Comparison of ENCODE assay signal across 27 mouse cellular contexts in genomic region chr14:124037434-124037833, GRCm38 (mm10).
DNase-seq lines count a peak whose midpoint lies in the region; ATAC-seq and TF ChIP-seq lines count a peak whose summit lies in the region.
"Had no signal": no experiment of that assay in that cellular context is flagged by ENCODE, and none has a peak within 500 bp of the region (broad histone marks: within the 10 kb centered on the region; RNA-seq: fewer than 3 reads in every experiment).

No protein-coding gene starts in this region.

- ATAC-seq in hindbrain, embryonic 13.5 days (ENCODE audit: low FRiP score) = peak; percentile 49; the same call in 1 of the 2 replicates
- ATAC-seq in hindbrain, postnatal 0 days = no peak
- 0 out of 2 replicates have a peak, but pooled peaks have one; percentile 27 for ATAC-seq in neural tube, embryonic 12.5 days (ENCODE audit: low FRiP score, low read depth)

- no peaks in the 10 kb centered on the region for H3K36me3 ChIP-seq in hindbrain, embryonic 13.5 days
- no peaks in the 10 kb centered on the region for H3K36me3 ChIP-seq in hindbrain, postnatal 0 days (ENCODE audit: insufficient read depth, low read length)
- H3K36me3 ChIP-seq in neural tube, embryonic 12.5 days = no peaks in the 10 kb centered on the region
- H3K36me3 ChIP-seq: embryonic facial prominence, embryonic 13.5 days; forebrain, embryonic 10.5 days; forebrain, embryonic 15.5 days; G1E; heart, embryonic 13.5 days; kidney, embryonic 15.5 days had no signal

- H3K27ac ChIP-seq in hindbrain, embryonic 13.5 days = peak overlapping the region; percentile 58; the same call in 1 of the 2 replicates
- no peak overlapping the region for H3K27ac ChIP-seq in hindbrain, postnatal 0 days
- H3K27ac ChIP-seq in neural tube, embryonic 12.5 days = no peak overlapping the region
- H3K27ac ChIP-seq: embryonic facial prominence, embryonic 13.5 days; forebrain, embryonic 10.5 days; forebrain, embryonic 15.5 days; heart, adult 2 months; heart, embryonic 13.5 days; kidney, embryonic 15.5 days; liver, embryonic 14.5 days; macrophage; stomach, postnatal 0 days had no signal

- no peak overlapping the region for H3K9ac ChIP-seq in hindbrain, embryonic 13.5 days
- H3K9ac ChIP-seq in hindbrain, postnatal 0 days (replicated peaks; ENCODE audit: low read length) = no peak overlapping the region
- no peak overlapping the region for H3K9ac ChIP-seq in neural tube, embryonic 12.5 days
- H3K9ac ChIP-seq: embryonic facial prominence, embryonic 13.5 days; forebrain, embryonic 15.5 days; heart, embryonic 13.5 days; kidney, embryonic 15.5 days; liver, embryonic 14.5 days had no signal

- H3K4me2 ChIP-seq in hindbrain, embryonic 13.5 days = no peak overlapping the region
- H3K4me2 ChIP-seq in hindbrain, postnatal 0 days (ENCODE audit: low read depth, low read length) = no peak overlapping the region
- no peak overlapping the region for H3K4me2 ChIP-seq in neural tube, embryonic 12.5 days (replicated peaks)
- H3K4me2 ChIP-seq: embryonic facial prominence, embryonic 13.5 days; forebrain, embryonic 15.5 days; heart, embryonic 13.5 days; kidney, embryonic 15.5 days had no signal

- TF ChIP-seq CTCF in hindbrain, postnatal 0 days (IDR thresholded peaks at IDR 0.05; ENCODE audit: low read depth) = no peak

- no peaks in the 10 kb centered on the region for H3K9me3 ChIP-seq in hindbrain, embryonic 13.5 days
- no peaks in the 10 kb centered on the region for H3K9me3 ChIP-seq in hindbrain, postnatal 0 days (ENCODE audit: low read length)
- no peaks in the 10 kb centered on the region for H3K9me3 ChIP-seq in neural tube, embryonic 12.5 days
- H3K9me3 ChIP-seq: embryonic facial prominence, embryonic 13.5 days; forebrain, embryonic 10.5 days; forebrain, embryonic 15.5 days; G1E; heart, embryonic 13.5 days; kidney, embryonic 15.5 days had no signal

- H3K27me3 ChIP-seq in hindbrain, embryonic 13.5 days = no peaks in the 10 kb centered on the region
- H3K27me3 ChIP-seq in hindbrain, postnatal 0 days (ENCODE audit: insufficient read depth, low read length) = no peaks in the 10 kb centered on the region
- H3K27me3 ChIP-seq in neural tube, embryonic 12.5 days (replicated peaks) = no peaks in the 10 kb centered on the region
- H3K27me3 ChIP-seq: embryonic facial prominence, embryonic 13.5 days; forebrain, embryonic 15.5 days; heart, embryonic 13.5 days; kidney, embryonic 15.5 days had no signal

- WGBS in hindbrain, embryonic 13.5 days = 41% methylated on average over 4 of the region's 4 CpGs
- 44% methylated on average over 4 of the region's 4 CpGs for WGBS in hindbrain, postnatal 0 days
- 55% methylated on average over 4 of the region's 4 CpGs for WGBS in neural tube, embryonic 12.5 days

- H3K4me1 ChIP-seq in hindbrain, embryonic 13.5 days (replicated peaks) = peaks cover 18% of the 10 kb centered on the region
- H3K4me1 ChIP-seq in hindbrain, postnatal 0 days (ENCODE audit: insufficient read depth, low read length) = no peaks in the 10 kb centered on the region
- H3K4me1 ChIP-seq in neural tube, embryonic 12.5 days = no peaks in the 10 kb centered on the region
- H3K4me1 ChIP-seq: embryonic facial prominence, embryonic 13.5 days; forebrain, embryonic 15.5 days; heart, embryonic 13.5 days; kidney, embryonic 15.5 days had no signal

- peak; percentile 50 to 52 for DNase-seq in cerebellum, postnatal 10 days
- no peak for DNase-seq in cerebellum, adult 11-12 months
- no peak for DNase-seq in hindbrain, postnatal 0 days (ENCODE audit: low spot score)
- no peak for DNase-seq in neural tube, embryonic 10.5 days (ENCODE audit: extremely low spot score, low spot score)
- DNase-seq in urinary bladder, postnatal 14 days (ENCODE audit: low spot score) = no peak
- DNase-seq: adrenal gland, adult 8-10 months; heart, adult 2 months; heart, postnatal 10 days; kidney, adult 18-20 months; kidney, postnatal 25 days; liver; lung, adult 2 months; lung, postnatal 10 days; right cerebral cortex, postnatal 4 days; thymus, adult 18-20 months; thymus, postnatal 25 days had no signal

- no peak overlapping the region for H3K4me3 ChIP-seq in hindbrain, embryonic 13.5 days
- H3K4me3 ChIP-seq in hindbrain, postnatal 0 days (ENCODE audit: low read length) = no peak overlapping the region
- no peak overlapping the region for H3K4me3 ChIP-seq in neural tube, embryonic 12.5 days
- H3K4me3 ChIP-seq: embryonic facial prominence, embryonic 13.5 days; forebrain, embryonic 10.5 days; forebrain, embryonic 15.5 days; heart, adult 2 months; heart, embryonic 13.5 days; kidney, embryonic 15.5 days had no signal

Comparison
In these comparisons a context has a peak if more than half of its experiments do, and no peak if none do; other contexts are left out.
1. DNase-seq: peak in cerebellum, postnatal 10 days (2 of 2); none in cerebellum, adult 11-12 months (single experiment), hindbrain, postnatal 0 days (single experiment), neural tube, embryonic 10.5 days (single experiment) and urinary bladder, postnatal 14 days (single experiment).